Mouse (Mus musculus) 416B (cell line): ENCODE measurements around the gene Ssh2.

Experiments
- DNase-seq: peaks from one replicate; pipeline ENCODE4 v3.0.0; 2011; ENCODE audit warnings: low read depth

Ssh2 gene

DNA sequence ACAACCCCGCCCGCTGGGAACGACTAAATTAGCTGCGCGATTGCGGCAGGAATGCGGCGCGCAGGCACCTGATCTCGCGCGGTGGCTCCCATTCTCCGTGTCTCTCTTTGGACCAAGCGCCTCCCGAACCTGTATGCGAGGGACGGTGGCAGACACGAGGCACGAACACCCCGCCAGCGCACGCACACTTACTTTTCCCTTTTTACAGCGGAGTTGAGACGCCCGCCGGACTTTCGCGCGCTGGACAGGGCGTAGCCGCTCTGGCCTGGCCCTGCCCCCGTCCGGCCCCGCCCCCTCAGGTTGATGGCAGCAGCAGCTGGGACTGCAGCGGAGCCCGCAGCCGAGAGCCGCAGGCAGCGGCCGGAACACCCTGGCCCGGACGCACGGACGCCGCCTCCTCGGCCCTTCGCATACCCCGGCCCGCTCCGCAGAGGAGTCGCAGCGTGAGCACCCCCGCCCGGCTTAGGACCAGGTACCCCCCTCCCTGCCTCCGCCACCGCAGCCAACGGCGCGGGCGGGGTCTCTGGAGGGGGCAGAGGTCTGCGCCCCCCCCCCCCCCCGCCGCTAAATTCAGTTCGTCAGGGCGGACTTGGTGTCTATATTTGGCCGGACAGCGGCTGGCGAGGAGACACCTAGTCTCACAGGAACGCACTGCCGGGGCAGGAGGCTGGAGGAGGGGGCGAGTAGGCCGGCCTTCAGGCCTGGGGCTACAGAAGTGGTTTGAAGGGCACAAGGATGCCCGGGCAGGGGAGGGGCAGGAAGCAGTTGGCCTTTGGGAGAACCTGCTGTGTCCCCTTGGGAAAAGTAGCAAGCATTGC is 246.4 kb downstream of the Ssh2 start, which contains the start of gene Coro6:
Gene Coro6 (plus strand): TSS at position 129 of the 818 bp plus-strand sequence.
- DNase-seq = peak; percentile 84

DNA sequence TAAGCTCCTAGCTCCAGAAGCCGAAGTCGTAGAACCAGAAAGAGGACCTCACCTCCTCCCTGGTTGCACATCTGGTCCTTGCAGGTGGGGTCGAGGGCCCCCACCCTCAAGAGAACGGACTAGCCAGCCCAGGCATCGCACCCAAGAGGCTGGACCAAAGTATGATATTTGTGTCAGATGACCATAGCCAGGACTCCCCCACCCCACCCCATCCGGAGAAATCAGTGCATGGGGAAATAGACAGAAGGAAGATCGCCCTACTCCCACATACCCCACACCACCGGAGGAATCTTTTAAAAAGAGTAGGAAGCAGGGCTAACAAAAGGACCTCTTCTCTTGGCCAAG is 247.0 kb downstream of the Ssh2 start:
- DNase-seq = no peak

DNA sequence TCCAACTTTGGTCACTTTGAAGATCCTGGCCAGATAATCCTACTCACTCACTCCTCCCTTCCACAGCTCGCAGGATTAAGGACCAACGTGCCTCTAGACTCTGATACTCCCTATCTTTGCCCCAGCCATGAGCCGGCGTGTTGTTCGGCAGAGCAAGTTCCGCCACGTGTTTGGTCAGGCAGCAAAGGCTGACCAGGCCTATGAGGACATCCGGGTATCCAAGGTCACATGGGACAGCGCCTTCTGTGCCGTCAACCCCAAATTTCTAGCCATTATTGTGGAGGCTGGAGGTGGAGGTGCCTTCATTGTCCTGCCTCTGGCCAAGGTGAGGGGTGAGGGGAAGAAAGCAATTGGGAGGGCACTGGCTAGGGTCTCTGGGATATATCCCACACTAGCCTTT is 247.7 kb downstream of the Ssh2 start:
- DNase-seq = no peak

DNA sequence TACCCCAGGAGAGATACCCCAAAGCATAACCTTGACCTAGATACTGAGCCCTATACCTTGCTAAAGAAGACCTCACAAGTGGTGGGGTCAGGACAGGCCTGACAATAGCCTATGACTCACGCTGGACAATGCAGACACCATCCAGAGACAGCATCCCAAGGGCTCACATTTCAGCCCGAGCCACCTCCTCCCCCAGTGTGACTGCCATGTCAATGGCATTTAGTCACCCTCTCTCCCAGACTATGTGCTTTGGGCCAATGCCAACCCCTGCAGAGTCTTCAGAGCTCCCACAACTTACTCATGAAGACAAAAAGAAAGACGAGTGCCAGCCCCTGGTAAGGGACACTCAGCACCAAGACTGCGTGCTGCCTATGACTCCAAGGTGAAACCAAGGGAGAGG is 248.6 kb downstream of the Ssh2 start:
- DNase-seq = peak; percentile 72

DNA sequence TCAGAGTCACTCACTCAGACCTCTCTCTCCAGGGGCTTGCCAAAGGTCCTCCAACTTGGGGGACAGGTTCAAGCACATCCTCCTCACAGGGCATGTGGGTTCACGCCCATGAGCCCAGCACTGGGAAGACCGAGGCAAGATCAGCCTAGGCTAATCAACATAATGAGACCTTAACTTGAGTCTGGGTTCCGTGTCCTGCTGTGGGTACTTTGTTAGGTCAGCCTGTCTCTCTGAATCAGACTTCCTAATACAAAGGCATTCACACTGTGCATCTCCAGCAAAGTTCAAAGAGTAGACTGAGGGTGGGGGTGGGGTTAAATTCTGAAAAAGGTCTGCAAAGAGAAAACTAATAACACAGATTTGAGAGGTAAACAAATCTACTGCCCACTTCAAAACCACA is 249.0 kb downstream of the Ssh2 start:
- no peak for DNase-seq

DNA sequence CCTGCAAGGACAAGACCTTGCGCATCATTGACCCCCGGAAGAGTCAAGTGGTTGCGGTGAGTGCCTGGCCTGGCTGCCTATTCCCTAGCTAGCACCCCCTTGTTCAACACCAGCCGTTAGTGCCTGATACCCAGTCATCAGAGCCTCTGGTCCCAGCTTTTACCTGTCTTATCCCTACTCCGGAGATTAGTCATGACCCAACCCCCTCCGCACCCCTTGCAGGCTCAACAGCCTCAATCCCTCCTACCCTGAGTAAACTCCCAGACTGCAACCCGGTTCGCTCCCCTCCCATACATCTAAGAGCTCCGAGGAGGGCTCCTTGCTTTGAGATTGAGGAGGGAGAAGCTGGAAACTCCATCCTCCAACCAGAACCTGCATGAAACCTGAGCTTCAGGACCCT is 250.5 kb downstream of the Ssh2 start:
- DNase-seq = no peak

DNA sequence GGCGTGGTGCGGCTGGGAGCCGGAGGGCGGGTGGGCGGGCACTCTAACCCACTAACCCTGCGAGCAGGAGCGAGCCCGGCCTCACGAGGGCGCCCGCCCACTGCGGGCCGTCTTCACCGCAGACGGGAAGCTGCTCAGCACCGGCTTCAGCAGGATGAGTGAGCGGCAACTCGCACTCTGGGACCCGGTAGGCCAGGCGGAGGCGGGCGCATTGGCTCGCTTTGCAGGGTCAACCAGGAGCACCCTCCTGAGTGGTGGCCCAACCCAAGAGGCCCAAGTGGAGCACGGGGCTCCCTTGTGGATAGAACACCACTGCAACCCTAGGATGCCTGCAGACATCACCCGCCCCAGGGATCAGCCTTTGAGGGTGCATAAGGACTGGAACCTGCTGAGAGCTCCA is 251.1 kb downstream of the Ssh2 start:
- DNase-seq = peak; percentile 83

DNA sequence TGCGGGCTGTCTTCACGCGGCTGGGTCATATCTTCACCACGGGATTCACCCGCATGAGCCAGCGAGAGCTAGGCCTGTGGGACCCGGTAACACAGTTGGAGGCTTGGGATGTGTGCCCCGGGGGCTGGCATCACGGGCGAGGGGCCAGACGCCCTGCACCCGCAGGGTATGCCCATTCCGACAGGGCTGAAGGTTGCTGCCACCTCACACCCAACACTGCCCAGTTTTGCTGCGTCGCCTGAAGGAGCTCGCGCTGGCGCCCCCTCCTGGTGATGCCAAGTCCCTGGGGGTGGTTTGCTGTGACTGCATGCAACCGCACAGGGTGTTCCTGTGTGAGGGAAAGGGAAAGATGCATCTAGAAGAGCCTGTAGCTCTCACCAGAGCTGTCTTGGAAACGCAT is 251.7 kb downstream of the Ssh2 start:
- peak; percentile 88 for DNase-seq

DNA sequence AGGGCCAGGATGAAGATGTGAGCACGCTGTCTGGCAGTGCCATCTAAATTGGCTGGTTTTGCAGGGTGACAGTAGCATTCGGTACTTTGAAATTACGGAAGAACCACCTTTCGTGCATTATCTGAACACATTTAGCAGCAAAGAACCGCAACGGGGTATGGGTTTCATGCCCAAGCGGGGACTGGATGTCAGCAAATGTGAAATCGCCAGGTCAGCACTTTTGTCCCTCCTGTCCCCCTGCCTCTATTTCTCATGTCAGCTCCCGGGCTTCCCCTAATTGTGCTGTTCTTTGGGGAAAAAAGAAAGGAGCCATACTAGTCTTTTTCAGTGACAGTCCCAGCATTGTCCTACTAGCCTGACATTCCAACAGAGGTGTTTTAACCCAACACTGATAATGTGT is 252.3 kb downstream of the Ssh2 start:
- DNase-seq = no peak

DNA sequence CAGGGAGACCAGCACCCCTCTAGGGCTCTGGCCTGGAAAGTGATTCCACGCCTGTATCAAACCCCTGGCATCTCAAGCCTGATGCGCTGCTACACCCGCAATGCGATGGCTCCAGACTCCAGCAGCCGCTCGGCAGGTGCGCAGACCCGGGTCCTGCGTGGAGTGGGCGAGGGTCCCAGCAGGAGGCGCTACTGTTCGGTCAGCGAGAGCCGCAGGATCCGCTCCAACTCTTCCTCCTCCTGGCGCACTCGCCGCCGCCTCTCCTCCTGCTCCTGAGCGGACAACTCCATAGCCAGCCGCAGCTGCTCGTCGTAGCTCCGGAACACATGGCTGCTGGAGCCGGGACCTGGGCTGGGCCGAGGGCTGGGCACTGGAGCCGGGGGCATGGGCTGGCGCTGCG is 255.3 kb downstream of the Ssh2 start:
- no peak for DNase-seq

DNA sequence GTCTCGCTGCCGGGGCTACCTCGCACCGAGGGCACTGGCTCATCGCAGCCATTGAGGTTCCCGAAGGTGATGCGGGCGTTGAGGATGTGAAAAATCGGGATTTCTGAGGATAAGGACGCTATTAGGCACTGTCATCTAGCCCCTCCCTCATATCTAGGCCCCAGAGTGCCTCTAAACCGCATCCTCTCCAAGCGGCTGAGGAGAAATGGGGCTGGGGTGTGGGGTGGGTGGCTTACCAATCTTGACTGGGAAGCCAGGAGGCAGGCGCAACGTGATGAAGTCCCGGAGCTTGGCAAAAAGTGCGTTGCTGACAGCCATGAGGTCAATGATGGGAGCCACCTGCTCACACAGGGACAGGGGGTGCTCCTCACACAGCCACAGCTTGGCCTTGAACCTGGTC is 256.7 kb downstream of the Ssh2 start:
- no peak for DNase-seq

DNA sequence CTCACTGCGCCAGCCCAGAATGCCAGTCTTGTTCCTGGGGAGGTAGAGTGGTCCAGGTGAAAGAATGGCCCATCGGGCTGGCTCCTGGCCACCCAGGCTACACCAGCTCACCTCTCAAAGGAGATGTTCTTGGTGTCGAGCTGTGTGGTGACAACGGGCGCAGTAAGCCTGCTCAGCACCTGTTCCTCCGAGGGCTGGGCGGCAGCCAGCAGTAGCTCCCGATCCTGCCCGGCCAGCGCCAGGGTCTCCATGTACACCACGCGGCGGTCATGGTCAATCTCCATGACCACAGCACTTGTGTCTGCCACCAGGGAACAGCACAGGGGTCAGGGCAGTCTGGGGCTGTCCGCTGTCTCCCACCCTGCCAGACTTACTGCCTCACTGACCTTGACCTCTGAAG is 260.1 kb downstream of the Ssh2 start:
- DNase-seq = no peak

DNA sequence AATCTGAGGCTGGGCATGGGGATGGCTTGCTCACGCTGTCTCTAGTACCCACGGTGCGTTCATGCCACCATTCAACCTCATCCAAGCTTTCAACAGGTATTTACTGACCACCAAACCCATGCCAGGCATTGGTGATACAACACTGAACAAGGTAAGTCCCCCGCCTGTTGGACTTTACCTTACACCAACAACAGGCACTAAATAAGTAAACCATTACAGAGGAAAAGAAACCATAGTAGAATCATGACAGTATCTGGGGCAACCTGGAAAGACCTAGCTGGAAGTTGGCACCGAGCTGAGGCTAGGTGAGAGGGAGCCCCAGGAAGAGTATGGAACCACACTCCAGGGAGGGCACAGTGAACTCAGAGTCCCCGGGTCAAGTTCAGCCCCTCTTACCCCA is 260.8 kb downstream of the Ssh2 start:
- DNase-seq = no peak

DNA sequence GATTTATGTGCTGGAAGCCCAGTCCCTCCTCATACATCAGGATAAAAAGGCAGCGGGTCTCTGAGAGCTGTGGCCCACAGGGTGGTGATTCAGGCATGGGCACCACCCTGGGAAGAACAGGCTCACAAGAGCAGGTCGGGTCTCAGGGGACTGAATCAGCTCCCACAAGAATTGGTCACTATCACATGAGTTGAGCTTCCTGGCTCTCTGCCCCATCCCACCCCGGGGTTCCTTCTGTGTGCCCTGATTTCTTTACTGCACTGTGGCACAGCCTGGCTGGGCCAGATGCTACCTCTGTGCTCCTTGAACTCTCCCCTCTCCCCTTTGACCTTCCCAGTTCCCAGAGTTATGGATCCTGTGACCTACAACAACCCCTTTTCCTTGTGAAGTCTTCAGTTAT is 267.0 kb downstream of the Ssh2 start:
- DNase-seq = no peak

DNA sequence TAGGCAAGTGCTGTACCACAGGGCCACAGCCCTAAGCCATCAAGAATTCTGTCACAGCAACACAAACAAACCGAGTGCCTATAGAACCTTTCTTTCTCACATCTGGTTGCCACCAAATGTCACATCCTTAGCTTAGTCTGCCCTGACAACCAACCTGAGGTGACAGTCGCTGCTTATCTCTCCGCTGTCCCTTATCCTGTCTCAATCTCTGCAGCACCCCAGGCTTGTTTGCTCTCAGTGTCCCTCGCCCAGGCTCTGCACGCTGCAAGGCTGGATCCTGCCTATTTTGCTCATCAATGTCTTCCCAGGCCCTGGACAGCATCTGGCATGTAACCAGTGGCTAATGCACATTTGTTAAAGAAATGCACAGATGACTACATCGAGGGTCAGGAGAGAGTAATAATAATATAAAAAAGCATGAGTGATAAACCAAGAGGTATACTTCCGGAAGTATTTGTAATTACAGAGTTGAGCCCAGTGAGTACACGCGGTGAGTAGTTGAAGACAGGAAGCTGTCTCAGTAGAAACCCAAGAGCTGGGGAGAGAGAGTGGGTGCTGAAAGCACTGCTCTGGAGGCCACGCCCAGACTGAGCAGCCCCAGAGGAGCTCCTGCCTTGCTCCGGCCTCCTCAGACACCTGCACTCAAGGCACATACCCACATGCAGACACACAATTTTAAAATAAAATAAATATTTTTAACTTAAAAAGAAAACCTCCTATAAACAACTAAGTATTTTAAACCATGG is 267.6 kb downstream of the Ssh2 start:
- DNase-seq = peak; percentile 65

DNA sequence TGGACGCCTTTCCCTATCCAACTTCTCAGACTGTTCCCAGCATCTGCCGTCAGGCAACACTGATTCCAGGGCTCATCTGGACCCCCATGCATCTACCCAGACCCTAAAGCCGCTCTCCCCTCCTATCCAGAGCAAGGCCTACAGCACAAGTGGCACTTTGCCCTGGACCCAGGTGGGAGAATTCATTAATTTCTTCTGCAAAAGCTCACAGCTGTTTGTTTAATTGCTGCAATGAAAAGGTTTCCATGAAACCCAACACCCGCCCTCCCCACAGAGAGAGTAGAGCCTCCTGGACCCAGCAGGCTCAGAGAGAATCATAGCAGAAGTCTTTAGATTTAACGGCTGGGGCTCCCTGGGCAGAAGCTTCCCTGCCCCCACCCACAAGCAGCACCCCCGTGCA is 269.1 kb downstream of the Ssh2 start:
- DNase-seq = no peak

DNA sequence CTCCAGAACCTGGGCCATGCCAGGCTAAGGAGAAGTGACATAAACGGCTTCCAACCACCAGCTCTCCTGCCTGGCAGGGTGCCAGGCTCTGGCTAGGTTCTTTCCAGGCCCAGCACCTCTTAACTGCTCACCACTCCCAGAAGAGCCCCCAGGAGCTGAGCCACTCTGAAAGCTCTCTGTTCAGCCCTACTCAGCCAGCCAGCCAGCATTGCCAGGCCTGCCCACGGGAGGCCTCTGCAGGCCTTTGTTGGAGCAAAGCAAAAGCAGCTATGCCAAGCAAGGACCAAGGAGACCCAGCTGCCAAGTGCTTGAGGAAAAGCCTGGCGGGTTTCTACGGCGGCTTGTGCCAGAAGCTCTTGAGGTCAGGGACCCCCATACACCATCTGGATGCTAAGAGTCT is 270.7 kb downstream of the Ssh2 start:
- peak; percentile 53 for DNase-seq

DNA sequence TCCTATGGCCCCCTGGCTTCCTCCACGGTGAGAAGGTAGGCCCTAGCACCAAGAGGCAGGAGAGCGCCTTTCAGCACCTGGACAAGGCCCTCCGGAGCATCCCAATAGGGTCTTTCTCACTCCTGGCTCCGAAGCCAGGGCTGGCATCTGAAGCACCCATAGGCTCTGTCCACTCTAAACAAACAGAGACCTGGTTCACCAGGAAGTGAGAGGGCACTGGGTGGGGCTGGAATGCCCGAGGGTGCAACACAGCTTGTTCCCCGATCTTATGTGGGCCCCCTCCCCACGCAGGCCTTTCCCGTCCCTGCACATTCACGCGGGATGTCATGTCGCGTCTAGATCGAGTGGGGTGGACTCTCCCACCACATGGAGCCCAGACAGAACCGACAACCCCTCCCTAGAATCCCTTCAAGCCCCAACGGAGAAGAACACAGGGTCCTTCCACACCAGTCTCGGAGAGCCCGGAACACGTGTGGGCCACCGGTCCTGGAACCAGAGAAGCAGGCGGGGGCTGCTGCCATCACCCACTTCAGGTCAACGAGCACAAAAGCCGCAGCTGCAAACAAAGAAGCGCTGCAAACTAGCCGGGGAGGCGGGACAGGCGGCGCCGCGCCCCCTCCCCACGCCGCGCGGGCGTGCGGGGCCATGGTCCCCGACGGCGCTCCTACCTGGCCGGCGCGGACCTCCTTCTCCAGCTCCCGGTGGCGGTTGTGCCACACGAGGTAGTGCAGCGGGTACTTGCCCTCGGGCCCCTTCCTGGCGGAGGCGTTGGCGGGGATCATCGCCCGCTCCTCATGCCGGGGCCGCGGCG is 272.9 kb downstream of the Ssh2 start:
- no peak for DNase-seq

DNA sequence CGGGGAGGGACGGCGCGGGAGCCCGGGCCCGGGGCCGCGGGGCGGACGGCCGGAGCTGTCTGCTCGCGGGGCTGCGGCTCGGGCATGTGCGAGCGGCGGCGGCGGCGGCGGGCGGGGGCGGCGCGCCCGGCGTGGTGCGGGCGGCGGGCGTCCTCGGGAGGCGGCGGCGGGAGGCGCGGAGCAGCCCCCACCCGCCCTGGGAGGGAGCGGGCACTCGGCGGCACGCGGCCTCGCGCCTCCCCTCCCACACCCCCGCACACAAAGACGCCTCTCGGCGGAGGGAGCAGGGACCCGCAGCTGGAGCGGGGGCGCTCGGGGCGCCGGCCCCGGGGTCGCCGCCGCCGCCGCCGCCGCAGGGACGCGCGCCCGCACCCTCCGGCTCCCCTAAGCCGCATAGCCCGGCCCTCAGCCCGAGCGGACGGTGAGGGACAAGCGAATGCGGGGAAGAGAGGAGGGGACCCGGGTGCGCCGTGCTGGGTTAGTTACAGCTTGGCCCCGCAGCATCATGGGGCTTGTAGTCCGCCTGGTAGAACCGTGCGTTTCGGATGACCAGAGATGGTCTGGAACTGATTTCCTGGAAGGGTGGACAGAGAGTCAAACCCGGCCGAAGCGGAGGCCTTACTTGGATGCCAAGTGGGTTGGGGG is 273.6 kb downstream of the Ssh2 start, which contains the start of gene Ankrd13b:
Gene Ankrd13b (minus strand): TSS at position 88 of the 645 bp plus-strand sequence.
- DNase-seq = peak; percentile 68

DNA sequence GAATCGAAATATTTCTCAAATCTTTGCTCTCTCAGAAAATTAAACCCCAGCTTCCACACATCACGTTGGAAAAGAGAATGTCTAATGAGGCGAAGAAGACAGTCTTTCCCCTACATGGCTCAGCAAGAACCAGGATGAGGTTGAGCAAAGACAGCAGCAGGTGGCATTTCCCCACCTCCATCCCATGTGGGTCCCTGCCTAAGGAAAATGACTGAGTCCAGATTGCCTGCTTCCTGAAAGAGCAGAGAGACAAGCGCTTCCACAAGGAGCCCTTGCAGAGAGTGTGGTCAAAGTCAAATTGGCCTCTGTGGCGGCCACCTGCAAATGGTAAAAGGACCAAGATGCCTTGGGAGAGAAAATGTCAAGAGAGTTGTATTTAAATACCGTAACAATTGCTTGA is 274.4 kb downstream of the Ssh2 start:
- DNase-seq = no peak

DNA sequence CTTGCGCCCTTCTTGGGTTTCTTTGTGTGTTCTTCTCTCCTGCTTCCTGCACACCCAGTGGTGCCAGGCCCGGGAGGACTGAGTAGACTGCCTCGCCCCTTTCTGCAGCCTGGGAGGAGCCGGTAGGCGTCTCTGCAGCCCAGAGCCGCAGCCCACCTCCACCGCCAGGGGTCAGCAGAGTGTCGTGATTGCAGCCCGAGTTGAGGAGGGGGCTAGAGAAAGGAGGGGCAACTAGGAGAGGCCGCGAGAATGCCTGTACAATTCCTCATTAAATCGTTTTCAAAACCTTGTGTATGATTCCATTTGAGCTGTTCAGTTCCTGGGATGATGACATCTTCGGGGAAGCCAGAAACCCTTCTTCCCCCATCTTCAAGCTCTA is 275.0 kb downstream of the Ssh2 start:
- peak; percentile 92 for DNase-seq
